Mouse (Mus musculus): ENCODE measurements around the gene Nup54.

Gene Nup54

DNA sequence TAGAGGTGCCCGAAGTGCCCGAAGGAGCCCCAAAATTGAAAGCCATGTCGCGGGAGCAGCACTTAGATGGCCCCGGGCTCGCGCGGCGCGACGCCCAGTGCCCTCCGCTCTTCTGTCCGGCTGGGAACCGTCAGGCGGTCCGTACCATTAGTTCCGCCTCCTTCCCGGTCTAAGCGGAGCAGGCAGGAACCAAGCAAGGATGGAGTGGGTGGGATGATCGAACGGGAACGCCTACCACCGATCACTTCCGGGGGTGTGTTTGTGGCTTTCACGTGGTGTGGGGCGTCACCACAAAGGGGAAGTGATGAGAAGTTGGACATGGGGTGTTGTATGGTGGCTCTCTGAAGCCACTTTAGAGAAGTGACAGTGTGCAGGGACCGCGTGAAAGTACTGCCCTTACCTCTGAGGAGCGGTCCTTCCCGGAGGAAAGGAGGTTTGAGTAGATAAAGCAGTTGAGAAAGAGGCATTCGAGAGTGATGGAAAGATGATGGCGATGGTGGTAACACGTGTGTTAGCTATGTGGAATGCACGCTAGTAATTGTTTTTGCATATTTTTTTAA lies at the start of gene Nup54:
TSS of gene Nup54 (minus strand) at position 195 of the 560 bp plus-strand sequence.
- peak; percentile 90 to 93 for DNase-seq (ENCODE audit: low spot score in 2 of 2)

DNA sequence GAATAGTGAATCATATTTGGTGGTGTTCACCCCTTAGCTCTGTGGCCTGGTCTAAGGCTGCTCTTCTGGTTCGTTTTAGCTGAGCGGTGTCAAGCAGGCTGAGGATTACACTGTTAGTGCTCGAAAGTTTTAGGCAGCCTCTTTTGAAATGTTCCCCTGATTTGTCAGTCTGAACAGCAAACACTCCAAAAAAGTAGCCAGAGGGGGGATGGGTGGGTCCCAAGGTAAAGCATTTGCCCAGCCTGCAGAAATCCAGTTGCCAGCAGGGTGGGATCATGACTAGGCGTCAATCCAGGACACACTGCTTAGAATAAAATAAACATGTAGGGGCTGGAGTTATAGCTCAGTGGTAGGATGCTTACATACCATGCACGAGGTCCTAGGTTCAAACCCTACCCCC lies 37.8 kb upstream of the Nup54 start:
- DNase-seq (ENCODE audit: low spot score in 2 of 2), result no peak

DNA sequence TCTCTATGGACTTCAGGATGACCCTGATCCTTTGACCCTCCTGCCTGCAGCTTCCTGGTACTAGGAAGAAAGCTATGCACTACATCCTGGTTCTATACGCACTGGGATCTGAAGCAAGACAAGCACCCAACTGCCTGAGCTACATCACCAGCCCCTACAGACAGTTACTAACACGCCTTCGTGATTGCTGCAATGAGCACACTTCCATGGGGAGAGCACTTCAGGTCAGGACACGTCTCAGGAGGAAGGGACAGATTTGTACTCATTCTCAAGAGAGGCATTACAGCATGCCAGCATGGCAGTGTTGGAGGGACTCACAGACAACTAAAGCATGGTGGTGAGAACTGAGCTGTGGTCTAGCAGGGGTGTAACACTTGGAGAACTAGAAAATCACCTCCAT lies 36.5 kb upstream of the Nup54 start:
- DNase-seq (ENCODE audit: low spot score in 2 of 2), result no peak

DNA sequence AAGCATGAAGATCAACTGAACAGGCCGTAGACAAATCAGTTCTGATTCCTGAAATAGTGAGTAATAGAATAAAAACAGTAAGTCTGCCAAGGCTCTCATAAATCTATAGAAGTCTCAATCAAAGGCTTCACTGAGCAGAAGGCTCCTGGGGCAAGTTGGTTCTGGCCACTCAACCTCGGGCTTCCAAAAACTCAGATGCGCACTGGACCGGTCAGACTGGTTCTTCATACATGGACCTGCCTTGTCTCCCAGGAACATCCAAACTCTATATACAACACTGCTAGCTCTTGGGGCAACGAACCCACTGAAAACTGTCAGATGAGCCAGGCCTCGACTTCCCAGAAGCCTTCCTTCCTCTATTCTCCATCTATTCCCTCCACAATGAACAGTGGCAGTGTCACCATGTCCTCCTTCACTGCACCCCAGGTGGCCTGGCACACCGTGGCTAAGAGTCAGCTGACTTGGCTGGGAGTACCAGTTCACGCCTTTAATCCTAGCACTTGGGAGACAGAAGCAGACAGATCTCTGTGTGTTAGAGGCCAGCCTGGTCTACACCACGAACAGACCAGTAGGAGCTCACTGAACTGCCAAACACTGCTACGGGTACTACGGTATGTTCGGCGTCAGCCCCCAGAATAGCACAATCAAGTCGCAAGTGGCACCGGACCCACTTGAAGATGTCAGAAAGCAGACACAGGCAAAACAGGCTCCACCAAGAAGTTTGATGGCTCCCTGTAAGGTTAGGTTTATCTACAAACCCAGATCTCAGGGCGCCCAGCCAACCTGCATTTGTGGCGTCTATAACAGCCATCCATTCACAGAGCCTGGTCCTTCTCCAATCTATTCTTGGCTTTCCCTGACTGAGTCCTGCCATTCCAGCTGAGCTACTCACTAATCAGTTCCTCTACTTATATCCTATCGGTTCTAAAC lies 34.4 kb upstream of the Nup54 start:
- no peak for DNase-seq (ENCODE audit: low spot score in 2 of 2)

DNA sequence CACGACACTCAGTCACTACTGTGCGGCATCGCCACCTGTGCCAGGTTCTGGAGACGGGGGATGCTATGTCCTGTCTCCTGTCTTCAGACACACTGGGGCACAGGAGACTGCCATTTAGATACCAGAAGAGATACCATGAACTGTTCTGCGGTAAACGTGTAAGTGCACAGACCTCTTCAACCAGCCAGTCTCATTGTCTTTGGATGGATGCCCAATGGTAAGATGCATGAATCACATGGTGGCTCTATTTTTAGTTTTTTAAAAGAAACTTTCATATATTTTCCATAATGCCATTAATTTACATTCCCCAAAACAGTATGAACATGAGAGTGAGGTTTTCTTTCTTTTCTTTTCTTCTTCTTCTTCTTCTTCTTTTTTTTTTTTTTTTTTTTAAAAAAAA lies 33.2 kb upstream of the Nup54 start:
- no peak for DNase-seq (ENCODE audit: low spot score in 2 of 2)

DNA sequence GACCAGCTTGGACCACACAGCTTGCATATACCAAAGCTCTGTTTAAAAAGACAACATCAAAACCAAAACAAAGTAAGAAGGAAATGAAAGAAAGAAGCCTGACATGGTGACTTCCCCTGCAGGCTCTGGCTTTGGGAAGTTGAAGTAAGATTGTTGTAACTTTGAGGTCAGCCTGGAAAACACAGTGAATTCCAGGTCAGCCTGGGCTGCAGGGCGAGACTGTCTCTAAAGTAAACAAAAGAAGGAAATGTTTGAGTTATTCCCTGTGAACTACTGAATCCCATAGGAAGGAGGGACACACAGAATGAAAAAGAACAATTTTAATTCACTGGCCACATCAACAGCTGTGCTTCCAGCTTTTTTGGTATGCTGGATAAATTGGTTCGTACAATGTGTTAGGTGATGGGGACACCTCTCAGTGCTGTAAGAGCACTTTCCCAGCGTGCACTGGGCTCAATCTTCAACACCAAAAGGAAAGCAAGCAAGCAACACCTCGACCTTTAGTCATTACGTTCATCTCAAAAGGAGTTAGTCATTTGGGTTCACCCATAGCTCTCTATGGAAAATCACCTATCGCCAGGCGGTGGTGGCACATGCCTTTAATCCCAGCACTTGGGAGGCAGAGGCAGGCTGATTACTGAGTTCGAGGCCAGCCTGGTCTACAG lies 32.2 kb upstream of the Nup54 start:
- DNase-seq (ENCODE audit: low spot score in 2 of 2), result no peak

DNA sequence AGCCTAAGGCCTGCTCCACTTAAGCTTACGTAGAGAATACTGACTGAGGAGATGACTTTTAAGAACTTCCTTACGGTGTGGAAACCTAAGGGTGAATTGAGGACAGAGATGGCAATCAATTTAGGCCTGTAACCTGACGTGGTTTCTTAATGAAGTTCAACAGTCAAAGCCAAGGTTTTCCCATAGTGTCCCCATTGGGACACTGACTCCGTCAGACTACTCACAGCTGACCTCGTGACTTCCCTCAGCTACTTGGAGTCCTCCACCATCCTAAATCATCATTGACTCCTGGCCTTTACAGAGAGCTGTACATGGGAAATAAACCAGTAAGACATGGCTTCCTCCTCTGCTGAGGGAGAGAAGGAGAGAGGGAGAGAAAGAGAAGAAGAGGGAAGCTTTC lies 30.5 kb upstream of the Nup54 start:
- DNase-seq (ENCODE audit: low spot score in 2 of 2), result no peak

DNA sequence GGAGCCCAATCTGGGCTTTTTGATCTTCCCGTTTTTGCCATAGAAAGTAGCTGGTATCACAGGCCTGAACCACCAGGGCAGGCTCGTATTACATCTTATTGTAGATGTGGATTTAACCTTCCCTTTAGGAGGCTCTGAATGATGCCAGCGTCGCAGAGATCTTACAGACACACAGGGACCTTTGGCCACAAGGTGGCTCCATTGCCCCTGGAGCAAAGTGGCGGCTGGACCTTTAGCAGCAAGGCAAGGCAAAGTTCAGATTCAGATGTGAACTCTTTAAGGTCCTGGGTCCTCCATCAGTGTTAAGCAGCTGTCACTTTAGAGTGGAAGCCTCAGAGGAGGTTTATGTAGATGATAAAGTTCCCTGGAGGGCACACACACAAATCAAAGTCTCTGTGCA lies 26.3 kb upstream of the Nup54 start:
- peak; percentile 24 to 48 for DNase-seq (ENCODE audit: low spot score in 2 of 2)

DNA sequence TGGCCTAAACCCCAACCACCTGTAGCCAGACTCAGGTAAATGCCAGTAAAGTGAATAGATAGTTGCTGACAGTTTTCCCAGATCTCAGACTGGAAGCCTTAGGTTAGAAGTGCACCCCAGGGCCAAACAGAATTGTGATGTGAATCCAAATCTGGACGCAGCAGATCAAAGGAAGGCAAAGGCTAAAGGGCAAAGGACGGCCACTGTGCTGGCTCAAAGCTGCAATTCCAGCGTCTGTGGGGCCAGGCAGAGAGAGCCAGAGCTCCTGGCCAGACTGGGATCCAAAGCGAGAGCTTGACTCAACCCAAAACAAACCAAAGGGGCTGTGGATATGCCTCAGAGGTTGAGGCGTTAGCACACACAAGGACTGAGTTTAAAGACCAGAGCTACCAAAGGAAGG lies 23.7 kb upstream of the Nup54 start:
- no peak for DNase-seq (ENCODE audit: low spot score in 2 of 2)

DNA sequence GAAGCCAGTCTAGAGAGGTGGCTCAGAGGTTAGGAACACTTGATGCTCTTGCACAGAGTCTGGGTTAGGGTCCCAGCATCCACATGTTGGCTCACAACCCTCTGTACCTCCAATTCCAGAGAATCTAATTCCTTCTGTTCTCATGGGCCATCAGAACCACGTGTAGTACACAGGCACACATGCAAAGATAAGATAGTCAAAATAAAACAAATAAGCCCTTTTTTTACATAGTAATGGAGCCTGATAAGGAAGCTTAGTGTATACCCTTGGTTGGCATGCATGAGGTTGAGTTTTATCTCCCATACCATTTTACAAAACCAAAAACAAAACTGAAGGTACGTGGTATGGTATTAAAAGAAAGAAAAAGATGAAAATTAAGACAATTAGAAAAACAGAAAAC lies 22.4 kb upstream of the Nup54 start:
- no peak for DNase-seq (ENCODE audit: low spot score in 2 of 2)

DNA sequence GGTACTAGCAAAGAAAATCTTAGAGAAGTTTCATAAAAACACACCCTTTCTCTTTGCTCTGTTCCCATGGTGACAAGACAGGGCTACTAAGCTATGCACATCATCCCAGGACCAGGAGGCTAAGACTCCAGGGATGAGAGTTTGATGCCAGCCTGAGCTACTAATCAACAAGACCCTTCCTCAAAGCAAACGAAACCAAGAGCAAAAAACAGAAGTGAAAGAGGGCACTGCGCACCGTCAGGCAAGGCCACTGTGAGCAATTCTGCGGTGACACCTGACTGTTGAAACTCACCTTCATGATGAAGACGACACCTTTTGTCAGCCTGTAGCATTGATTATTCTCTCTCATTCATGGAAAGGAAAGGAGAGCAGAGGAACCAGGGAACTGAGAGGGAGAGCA lies 17.9 kb upstream of the Nup54 start:
- no peak for DNase-seq (ENCODE audit: low spot score in 2 of 2)

DNA sequence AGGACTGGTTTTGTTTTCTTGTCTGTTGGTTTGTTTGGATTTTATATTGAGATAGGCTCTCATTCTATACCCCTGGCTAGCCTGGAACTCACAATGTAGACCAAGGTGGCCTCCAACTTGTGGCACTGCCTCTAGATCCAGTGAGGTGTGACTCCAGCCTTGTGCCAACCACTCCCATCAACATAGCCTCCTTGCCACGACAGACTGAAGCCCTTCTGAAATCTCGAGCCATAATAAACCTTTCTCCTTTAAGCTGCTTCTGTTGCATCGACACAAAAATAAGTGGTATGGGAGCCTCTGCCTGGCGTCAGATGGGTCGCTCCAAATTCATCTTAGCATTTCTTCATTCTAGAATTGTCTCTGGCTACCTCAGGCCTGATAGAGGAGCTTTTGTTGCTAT lies 11.7 kb upstream of the Nup54 start:
- DNase-seq (ENCODE audit: low spot score in 2 of 2), result no peak

DNA sequence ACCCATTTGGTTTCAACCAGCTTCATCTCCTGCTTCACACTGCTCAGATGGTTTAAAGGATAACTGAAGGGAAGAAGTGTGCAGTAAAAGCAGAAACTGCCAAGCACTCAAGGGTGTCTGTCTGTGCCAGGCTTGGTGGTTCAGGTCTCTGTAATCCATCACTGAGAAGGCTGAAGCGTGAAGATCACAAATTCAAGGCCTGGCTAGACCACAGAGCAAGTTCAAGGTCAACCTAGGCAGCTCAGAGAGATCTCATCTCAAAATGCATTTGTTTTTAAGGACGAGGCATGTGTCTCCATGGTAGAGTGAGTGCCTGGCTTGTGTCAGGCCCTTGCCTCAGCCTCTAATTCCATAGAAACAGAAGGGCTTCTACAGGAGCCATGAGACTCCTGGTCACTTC lies 10.0 kb upstream of the Nup54 start:
- no peak for DNase-seq (ENCODE audit: low spot score in 2 of 2)

DNA sequence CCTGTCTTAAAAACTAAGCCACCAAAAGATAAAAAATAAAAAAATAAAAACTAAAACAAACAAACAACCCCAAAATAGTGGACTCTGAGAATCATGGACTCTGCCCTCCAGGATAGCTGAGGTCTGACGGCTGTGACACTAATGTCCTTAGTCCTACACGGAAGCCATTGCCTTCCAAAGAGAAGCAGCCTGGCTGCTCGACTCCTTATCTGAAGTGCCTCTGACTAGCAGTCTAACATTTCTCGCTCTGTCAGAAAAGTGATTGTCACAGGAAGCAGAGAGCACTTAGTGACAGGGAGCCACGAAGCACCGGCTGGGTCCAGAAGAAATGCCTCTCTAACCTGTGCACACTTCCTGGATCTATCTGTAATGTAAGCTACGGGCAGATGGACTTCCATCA lies 7.9 kb upstream of the Nup54 start:
- DNase-seq (ENCODE audit: low spot score in 2 of 2), result no peak

DNA sequence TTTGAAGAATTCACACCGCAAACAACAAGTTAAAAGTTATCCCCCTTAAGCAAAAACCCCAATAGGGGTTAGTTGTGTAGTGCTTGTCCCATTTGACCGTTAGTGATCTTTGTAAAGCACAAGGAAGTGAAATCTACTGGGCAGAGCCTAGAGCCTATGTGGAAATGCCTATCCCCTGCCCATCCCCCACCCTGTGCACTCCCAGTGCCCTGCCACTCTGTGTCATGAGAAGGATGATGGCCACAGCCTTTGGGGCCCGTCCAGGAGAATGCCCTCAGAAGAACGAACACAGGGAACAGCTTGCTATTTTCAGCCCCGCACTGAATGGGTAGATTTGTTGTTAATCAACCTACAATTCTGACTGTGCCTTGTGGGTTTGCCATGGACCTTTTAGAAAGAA lies 6.5 kb upstream of the Nup54 start:
- DNase-seq (ENCODE audit: low spot score in 2 of 2), result no peak

DNA sequence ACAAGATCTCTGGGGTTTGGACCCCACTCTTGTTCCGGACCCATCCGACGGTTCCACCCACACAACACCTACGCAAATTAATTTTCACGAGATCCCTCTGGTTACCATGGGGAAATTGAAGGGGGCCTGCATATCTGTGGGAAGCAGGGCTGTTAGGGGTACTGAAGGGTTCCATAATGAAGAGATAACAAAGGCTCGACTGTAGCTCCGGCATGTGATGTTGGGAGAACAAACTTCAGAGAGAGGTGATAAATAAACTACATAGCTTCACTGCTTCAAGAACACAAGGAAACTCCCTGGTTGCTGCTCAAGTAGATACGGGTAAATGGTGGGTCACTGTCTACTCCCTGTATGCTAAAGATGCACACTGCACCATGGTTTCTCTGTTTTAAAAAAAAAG lies 3.5 kb upstream of the Nup54 start:
- DNase-seq (ENCODE audit: low spot score in 2 of 2), result no peak

DNA sequence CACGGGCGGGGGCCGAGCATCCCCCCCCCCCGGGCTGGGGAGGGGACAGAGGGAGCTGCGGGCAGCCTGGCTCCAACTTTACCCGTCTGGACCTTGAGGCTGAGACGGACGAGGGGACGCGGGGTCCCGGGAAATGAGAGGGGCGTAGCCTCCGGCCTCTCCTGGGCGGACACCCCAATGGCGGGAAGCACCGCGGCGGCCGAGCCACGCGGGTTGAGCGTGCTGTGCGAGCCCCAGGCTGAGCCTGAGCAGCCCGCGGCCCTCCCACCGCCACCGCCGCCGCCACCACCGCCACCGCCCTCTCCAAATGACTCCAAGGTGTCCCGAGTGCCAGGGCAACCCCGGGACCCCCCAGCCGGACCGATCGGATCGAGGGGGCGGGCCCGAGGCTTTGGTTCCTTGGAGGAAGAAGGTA lies 441 bp downstream of the Nup54 start:
- DNase-seq (ENCODE audit: low spot score in 2 of 2), result no peak

DNA sequence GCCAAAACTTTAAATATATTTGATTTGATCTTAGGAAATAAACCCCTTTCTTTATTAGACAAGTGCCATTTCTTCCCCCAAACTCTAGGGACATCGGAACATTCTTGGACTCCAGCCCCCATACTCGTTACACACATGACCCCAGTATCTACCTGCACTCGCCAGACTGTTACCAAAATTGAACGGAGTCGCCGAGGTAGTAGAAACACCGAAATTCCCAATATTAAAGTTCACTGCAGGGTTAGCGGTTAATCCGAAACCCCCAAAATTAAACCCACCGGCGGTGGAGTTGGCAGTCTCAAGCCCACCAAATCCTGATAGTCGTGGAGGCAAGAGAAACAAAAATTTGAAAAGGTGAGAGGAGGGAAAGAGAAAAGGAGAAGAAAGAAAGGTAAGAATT lies 949 bp downstream of the Nup54 start:
- no peak for DNase-seq (ENCODE audit: low spot score in 2 of 2)

DNA sequence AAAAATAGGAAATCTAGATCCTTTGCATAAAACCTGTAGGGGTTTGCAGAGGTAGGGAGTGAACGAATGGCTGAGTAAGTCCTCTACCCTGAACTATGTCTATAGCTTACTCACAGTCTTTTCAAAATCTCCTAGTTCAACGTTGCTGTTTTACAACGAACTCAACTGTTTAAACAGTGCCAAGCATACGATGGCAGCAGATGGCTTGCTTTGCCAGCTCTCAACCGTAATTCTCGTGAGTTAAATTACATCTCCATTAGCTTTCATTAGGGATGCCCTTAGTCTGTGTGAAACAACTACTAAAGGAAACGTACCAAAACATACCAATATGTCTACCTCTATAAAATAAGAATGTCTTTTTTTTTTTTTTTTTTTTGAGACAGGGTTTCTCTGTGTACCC lies 3.4 kb downstream of the Nup54 start:
- no peak for DNase-seq (ENCODE audit: low spot score in 2 of 2)

DNA sequence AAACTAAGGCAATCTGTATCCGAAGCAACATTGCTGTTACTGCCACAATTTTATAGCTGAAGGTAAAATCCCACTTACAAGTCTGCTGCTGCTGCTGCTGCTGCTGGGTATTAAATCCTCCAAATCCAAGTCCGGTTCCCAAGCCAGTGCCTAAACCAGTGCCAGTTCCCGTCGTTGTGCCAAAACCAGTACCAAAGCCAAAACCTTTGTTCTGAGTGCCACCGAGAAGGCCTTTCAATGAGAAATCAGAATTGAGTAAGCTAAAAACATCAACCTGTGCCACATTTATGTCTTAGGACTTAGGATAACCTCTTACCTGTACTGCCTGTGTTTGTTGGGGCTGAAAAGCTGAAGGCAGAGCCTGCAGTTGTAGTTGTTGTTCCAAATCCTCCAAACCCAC lies 4.3 kb downstream of the Nup54 start:
- no peak for DNase-seq (ENCODE audit: low spot score in 2 of 2)

DNA sequence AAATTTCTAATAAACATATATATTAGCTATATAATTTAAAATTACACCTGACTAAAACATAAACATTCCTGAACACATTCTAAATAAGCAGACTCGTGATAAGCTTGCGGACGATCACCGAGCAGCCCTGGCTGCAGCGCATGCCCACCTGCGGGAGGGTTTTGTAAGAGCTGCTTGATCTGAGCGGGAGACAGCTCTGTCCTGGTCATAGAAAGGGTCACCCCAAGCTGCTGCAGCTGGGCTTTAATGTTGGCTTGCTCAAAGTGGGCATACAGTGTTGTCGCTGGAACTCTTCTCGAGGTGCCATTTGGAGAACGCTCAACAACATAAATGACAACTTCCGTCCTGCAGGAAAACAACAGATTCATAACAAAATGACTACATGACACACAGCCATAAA lies 10.9 kb downstream of the Nup54 start:
- DNase-seq (ENCODE audit: low spot score in 2 of 2), result no peak

DNA sequence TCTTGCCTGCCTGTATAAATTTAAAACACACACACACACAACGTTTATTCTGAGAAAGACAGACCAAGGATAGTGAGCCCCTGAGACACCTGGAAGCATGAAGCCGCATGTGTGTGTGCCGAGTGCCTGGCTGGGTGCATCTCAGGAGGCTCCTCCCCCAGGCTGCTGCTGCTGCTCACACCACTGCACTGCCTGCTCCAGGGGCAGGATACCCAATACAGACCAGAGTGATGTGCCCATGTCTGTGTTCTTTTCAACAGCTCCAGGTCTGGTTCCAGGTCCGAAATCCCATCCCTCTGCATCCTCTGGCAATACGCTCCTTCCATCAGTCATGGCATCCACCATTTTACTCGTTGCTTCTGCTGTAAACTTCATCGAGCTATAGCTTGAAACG lies 21.0 kb downstream of the Nup54 start:
- no peak for DNase-seq (ENCODE audit: low spot score in 2 of 2)

Data from frontal cortex, postnatal 25 days (tissue).